Mouse (Mus musculus): ENCODE data around the gene Pdpk1.

The Pdpk1 gene

GRCm38 (mm10) chr17:24030551-24030950 is 120.2 kb downstream of the Pdpk1 start:
- no peak for DNase-seq

GRCm38 (mm10) chr17:24029477-24029876 is 121.2 kb downstream of the Pdpk1 start:
- no peak for DNase-seq

Measured in cerebellum, adult 9-10 months (tissue).